Mouse (Mus musculus) C2C12 (cell line): ENCODE measurements around the gene Prmt3. TPM values are rescaled to one million over a fixed set of nuclear protein-coding genes. Genes with fewer than 3 reads are reported as not detected.

Source experiments
- H3K27me3 ChIP-seq: one replicate; pipeline ENCODE4 v1.6.1; 2011; ENCODE audit not compliant: control insufficient read depth, insufficient read depth, insufficient read length
- H3K36me3 ChIP-seq: one replicate; pipeline ENCODE4 v1.6.1; 2011; ENCODE audit not compliant: control insufficient read depth, insufficient read depth
- H3K4me3 ChIP-seq: one replicate; pipeline ENCODE4 v1.5.1; 2011; ENCODE audit warnings: mild to moderate bottlenecking, control low read depth; ENCODE audit not compliant: poor library complexity, insufficient read depth, severe bottlenecking
- H3K79me2 ChIP-seq: one replicate; pipeline ENCODE4 v1.6.1; 2011; ENCODE audit not compliant: control insufficient read depth, insufficient read depth
- H3K79me3 ChIP-seq: one replicate; pipeline ENCODE4 v1.6.1; 2011; ENCODE audit warnings: low read depth, control low read depth
- H3ac ChIP-seq: one replicate; pipeline ENCODE3; 2011; ENCODE audit warnings: low read depth; ENCODE audit not compliant: control insufficient read depth, insufficient read length
- CEBPB ChIP-seq: IDR thresholded peaks from one replicate; pipeline ENCODE4 v1.6.1; 2011; ENCODE audit warnings: low read depth, mild to moderate bottlenecking, control low read depth, moderate library complexity
- CTCF ChIP-seq: IDR thresholded peaks from one replicate; pipeline ENCODE4 v1.5.1; 2011; ENCODE audit not compliant: control insufficient read depth, insufficient read depth, insufficient read length
- FOSL1 ChIP-seq: IDR thresholded peaks from one replicate; pipeline ENCODE4 v1.8.0; 2011; ENCODE audit warnings: mild to moderate bottlenecking, low read length; ENCODE audit not compliant: poor library complexity, insufficient read depth, severe bottlenecking
- MAX ChIP-seq: IDR thresholded peaks from one replicate; pipeline ENCODE4 v1.6.1; 2011; ENCODE audit warnings: mild to moderate bottlenecking, control low read depth
- MYOD1 ChIP-seq: IDR thresholded peaks from one replicate; pipeline ENCODE4 v1.6.1; 2011; ENCODE audit warnings: low read depth; ENCODE audit not compliant: control insufficient read depth, insufficient read length
- MYOG ChIP-seq: IDR thresholded peaks from one replicate; pipeline ENCODE4 v1.6.1; 2011; ENCODE audit not compliant: control insufficient read depth, insufficient read length; ENCODE audit errors: extremely low read depth
- USF1 ChIP-seq: IDR thresholded peaks from one replicate; pipeline ENCODE4 v1.6.1; 2011; ENCODE audit warnings: low read depth, mild to moderate bottlenecking, control low read depth, moderate library complexity
- polyA plus RNA-seq: library from polyadenylated mRNA; unstranded; fragments of >200 nt; fragmentation: generic; extraction: Trizol; gene quantifications from one replicate; pipeline ENCODE4 v1.2.1, GENCODE M21; 2012; ENCODE audit warnings: missing spikeins

The Prmt3 gene
- polyA plus RNA-seq, 1 experiment = 29.3 TPM

GRCm38 (mm10) chr7:49863753-49864152 is 85.6 kb downstream of the Prmt3 start:
- Histone ChIP-seq H3K4me3 (no peak overlapping the region), H3K79me2 (no peaks in the 10 kb centered on the region), H3K36me3 (peaks cover 9% of the 10 kb centered on the region), H3ac (no peak overlapping the region), H3K79me3 (no peaks in the 10 kb centered on the region), H3K27me3 (no peaks in the 10 kb centered on the region)
- TF ChIP-seq CTCF (no peak), MYOD1 (no peak), MAX (no peak), FOSL1 (no peak), CEBPB (no peak), MYOG (no peak), USF1 (no peak)

- TF ChIP-seq MYOD1 (no peak), FOSL1 (no peak), CTCF (no peak), MAX (no peak), USF1 (peak; percentile 86)
- Histone ChIP-seq H3K36me3 (no peaks in the 10 kb centered on the region), H3K79me3 (no peaks in the 10 kb centered on the region), H3K4me3 (no peak overlapping the region), H3K79me2 (no peaks in the 10 kb centered on the region), H3K27me3 (no peaks in the 10 kb centered on the region), H3ac (no peak overlapping the region)
Measured at GRCm38 (mm10) chr7:49869656-49870055, 91.5 kb downstream of the Prmt3 start.

- TF ChIP-seq CTCF (no peak), MYOG (no peak), MAX (no peak), FOSL1 (no peak), MYOD1 (no peak), USF1 (no peak)
- Histone ChIP-seq H3ac (no peak overlapping the region), H3K36me3 (no peaks in the 10 kb centered on the region), H3K79me3 (no peaks in the 10 kb centered on the region), H3K4me3 (no peak overlapping the region), H3K79me2 (no peaks in the 10 kb centered on the region), H3K27me3 (no peaks in the 10 kb centered on the region)
Measured at GRCm38 (mm10) chr7:49870276-49870675, 92.1 kb downstream of the Prmt3 start.

GRCm38 (mm10) chr7:49877307-49877706 is 99.2 kb downstream of the Prmt3 start:
- no peaks in the 10 kb centered on the region for H3K36me3 ChIP-seq
- H3ac ChIP-seq = no peak overlapping the region
- no peak for TF ChIP-seq MYOG
- TF ChIP-seq MAX = no peak
- no peak for TF ChIP-seq CTCF
- TF ChIP-seq FOSL1 = no peak
- TF ChIP-seq USF1 = no peak
- TF ChIP-seq MYOD1 = no peak
- no peak for TF ChIP-seq CEBPB
- no peaks in the 10 kb centered on the region for H3K79me2 ChIP-seq
- no peak overlapping the region for H3K4me3 ChIP-seq
- no peaks in the 10 kb centered on the region for H3K79me3 ChIP-seq
- H3K27me3 ChIP-seq = no peaks in the 10 kb centered on the region

- H3K4me3 ChIP-seq = no peak overlapping the region
- H3K79me3 ChIP-seq = no peaks in the 10 kb centered on the region
- H3K36me3 ChIP-seq = no peaks in the 10 kb centered on the region
- no peaks in the 10 kb centered on the region for H3K27me3 ChIP-seq
- H3ac ChIP-seq = no peak overlapping the region
- no peak for TF ChIP-seq CEBPB
- TF ChIP-seq MYOD1 = no peak
- no peak for TF ChIP-seq MYOG
- no peak for TF ChIP-seq USF1
- TF ChIP-seq FOSL1 = no peak
- no peak for TF ChIP-seq MAX
- no peak for TF ChIP-seq CTCF
- no peaks in the 10 kb centered on the region for H3K79me2 ChIP-seq
Measured at GRCm38 (mm10) chr7:49879051-49879450, 100.9 kb downstream of the Prmt3 start.

GRCm38 (mm10) chr7:49879998-49880707 is 102.0 kb downstream of the Prmt3 start:
- Histone ChIP-seq H3K79me2 (no peaks in the 10 kb centered on the region), H3K36me3 (no peaks in the 10 kb centered on the region), H3K27me3 (no peaks in the 10 kb centered on the region), H3K4me3 (no peak overlapping the region), H3ac (no peak overlapping the region), H3K79me3 (no peaks in the 10 kb centered on the region)
- TF ChIP-seq USF1 (no peak), CTCF (no peak), MAX (no peak), CEBPB (no peak), FOSL1 (no peak), MYOD1 (no peak), MYOG (no peak)
